Mouse (Mus musculus) heart, postnatal 36 days (tissue): ENCODE results near the gene Pigu. TPM values are rescaled to one million over a fixed set of nuclear protein-coding genes. Genes with fewer than 3 reads are reported as not detected.

ENCODE experiments used
- DNase-seq, 2 experiments: peaks; one replicate each; pipeline ENCODE4 v3.0.0; 2021 to 2022
- intact Hi-C: fragments of 180-260 bp; cut with DNase I; formaldehyde crosslinking; loops from one replicate; pipeline ENCODE4 v1.15.1; 2025
- total RNA-seq, 2 experiments: library from RNA; stranded (reverse); gene quantifications; 2 replicates each; pipeline ENCODE4 v1.2.3; 2021

Pigu gene
- total RNA-seq, 2 experiments from 2014 or later = 26.8 to 28.7 TPM

- intact Hi-C loops = no loop called here
Observed at GRCm38 (mm10) chr2:155293946-155294345, 63.3 kb downstream of the Pigu start.

GRCm38 (mm10) chr2:155293382-155293781 lies 63.8 kb downstream of the Pigu start:
- intact Hi-C loops = no loop called here
- peak; percentile 13 to 30 for DNase-seq

More at GRCm38 (mm10) chr2:155293946-155294345, 63.3 kb downstream of the Pigu start:
- no peak for DNase-seq

DNA sequence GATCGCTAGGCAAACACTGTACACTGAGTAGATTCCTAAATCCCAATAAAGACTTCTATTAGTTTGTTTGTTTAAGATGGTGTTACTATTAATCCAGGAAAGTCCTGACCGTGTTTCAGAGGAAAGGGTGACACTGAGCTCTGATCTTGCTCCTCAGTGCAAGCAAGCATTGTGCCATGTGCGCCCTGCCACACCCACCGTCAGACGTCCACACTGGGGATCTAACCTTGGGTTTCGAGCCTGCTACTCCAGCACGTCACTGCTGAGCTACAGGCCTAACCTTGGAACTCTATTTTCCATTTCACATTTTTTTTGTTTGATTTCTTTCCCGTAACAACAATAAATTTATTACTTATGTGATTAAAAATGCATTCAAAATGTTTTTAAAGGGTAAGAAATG lies 67.2 kb downstream of the Pigu start:
- intact Hi-C loops = no loop called here
- no peak for DNase-seq

DNA sequence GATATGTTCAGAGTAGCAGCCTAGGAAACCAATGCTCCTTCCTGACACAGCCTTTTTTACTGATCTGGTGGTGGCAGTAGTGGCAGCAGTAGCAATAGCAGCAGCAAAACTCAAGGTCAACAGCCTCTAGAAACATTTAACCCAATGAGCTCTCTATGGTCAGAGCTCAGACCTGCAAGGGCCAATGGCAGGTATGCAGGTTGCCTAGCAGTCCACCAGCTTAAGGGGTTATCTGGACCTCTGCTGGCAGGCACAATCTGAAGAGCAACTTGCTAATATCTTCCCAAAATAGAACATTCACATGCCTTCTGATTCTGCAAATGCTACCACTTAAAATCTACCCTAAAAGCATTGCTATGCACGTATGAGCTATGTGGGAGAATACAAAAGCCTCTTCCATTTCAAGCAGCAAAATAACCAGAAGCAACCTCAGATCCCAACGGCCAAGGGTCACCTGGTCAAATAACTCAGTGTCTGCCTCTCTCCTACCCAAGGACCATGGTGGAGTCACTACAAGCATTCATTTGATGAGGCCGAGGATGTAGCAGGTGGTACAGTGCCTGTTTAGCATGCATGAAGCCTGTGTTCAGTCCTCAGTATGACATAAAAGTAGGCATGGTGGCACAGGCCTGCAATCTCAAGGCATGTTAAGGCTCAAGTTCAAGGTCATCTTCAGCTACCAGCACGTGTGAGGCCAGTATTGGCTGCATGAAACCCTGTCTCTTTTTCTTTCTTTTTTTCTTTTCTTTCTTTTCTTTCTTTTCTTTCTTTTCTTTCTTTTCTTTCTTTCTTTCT lies 69.6 kb downstream of the Pigu start:
- intact Hi-C loops = no loop called here
- DNase-seq = no peak

GRCm38 (mm10) chr2:155285744-155286143 lies 71.5 kb downstream of the Pigu start:
- intact Hi-C loops = no loop called here
- DNase-seq = no peak

GRCm38 (mm10) chr2:155284647-155285046 lies 72.6 kb downstream of the Pigu start:
- intact Hi-C loops = no loop called here
- peak; percentile 29 to 41 for DNase-seq

DNA sequence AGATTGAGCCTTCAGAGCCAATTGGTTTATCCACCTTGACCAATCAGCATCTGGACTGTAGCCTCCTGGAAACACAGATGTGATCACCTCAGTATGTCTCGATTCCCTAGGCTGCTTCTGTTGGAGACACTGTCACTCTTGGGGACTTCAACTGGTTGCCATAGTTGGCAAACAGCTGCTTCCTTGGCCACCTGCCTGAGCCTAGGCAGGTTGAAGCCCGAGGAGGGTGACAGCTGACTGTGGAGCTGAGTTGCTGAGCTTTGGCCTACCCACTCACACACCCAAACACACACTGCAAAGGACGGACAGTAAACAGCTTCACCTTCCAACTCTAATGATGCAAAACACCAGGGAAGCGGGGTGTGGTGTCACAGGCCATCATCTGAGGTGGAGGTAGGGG lies 73.4 kb downstream of the Pigu start:
- intact Hi-C loops = no loop called here
- DNase-seq = peak; percentile 49 to 58

GRCm38 (mm10) chr2:155280116-155280515 lies 77.1 kb downstream of the Pigu start:
- intact Hi-C loops = no loop called here
- DNase-seq = no peak

DNA sequence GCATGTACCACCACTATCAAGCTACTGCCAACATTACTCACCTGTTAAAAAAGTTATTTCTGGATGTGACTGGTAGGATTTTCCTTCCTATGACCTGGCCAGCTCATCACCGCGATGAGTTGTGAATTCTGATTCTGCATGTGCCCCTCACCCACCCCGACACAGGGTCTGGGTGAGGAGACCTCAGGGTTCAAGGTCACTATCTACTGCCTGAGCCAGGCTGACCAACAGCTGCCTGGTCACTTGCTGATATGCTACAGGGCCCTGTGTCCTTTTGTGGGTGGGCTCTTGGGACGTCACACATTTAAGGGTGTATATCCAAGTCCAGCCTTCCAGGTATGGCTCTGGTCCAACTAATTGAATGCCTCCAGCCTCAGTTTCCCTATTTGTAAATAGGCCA lies 78.1 kb downstream of the Pigu start:
- intact Hi-C loops = no loop called here
- DNase-seq = no peak

- intact Hi-C loops = no loop called here
- DNase-seq = peak; percentile 58
Observed at GRCm38 (mm10) chr2:155278361-155278760, 78.9 kb downstream of the Pigu start.

DNA sequence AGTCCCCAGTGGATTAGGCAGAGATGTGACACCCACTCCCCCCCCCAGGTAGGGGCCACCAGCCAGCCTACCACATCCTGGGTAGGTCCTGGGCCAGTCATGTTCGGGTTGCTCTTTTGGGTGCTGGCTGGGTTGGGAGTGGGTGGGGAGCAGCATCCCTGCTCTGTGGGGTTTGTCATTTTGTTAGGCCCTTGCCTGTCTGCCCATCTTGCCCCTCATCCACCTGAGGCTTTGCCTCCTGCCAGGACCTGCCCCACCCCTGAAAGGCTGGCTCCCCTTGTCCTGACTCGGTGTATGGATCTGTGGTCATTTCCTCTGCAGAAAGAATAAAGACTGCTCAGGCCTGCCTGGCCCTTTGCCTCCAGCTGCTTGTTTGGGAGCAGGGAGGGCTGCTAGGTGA lies 79.5 kb downstream of the Pigu start:
- DNase-seq = no peak
- intact Hi-C loops = loop anchor here (2.0 kb wide), 1 partner anchor 41 kb away; the partner anchor contains the start of gene Dynlrb1

DNA sequence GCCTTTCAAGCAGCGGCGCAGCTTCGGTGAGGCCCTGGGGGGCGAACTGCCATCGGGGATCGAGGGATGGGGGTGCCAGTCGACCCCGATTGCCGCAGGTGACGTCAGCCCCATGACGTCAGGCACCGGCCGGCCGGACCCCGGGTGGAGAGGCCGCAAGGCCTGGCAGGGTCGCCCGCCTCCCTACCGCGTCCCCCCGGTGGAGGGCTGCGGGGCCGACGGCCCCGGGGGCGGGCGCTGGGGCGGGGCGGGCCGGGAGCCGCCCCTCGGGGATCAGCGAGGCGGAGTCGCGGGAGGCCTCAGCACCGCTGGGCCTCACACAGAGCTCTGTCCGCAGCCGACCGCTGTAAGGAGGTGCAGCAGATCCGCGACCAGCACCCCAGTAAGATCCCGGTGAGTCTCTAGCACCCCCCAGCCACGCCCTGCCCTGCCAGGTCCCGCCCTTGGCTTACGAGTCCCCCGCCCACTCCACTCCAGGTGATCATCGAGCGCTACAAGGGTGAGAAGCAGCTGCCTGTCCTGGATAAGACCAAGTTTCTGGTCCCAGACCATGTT lies 80.5 kb downstream of the Pigu start:
- intact Hi-C loops = loop anchor here (1.0 to 2.0 kb wide), 2 partner anchors 40 to 105 kb away; partner anchors contain the start of genes Dynlrb1 and Trp53inp2
- no peak for DNase-seq

DNA sequence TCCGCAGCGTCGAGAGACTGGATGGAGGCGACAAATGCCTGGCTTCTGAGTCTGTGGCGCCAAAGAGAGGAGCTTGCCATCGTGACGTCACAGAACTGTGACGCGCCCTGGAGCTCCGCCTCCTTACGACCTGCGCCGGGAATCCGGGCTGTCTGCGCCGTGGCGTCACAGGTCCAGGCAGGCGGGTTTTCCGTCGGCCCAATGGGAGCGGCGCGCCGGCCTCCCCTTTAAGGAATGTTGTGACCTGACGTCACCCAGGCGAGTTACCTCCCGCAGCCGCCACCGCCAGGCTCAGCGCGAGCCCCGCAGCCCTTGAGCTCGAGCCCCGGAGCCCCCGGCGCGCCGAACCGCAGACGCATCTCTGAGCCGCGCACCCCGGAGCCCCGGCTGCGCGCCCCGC lies 81.0 kb downstream of the Pigu start, which contains the start of gene Map1lc3a:
Map1lc3a (plus strand) TSS at position 103 of the 400 bp plus-strand sequence.
- intact Hi-C loops = loop anchor here (1.0 to 2.0 kb wide), 2 partner anchors 39 to 105 kb away; partner anchors contain the start of genes Dynlrb1 and Trp53inp2

DNA sequence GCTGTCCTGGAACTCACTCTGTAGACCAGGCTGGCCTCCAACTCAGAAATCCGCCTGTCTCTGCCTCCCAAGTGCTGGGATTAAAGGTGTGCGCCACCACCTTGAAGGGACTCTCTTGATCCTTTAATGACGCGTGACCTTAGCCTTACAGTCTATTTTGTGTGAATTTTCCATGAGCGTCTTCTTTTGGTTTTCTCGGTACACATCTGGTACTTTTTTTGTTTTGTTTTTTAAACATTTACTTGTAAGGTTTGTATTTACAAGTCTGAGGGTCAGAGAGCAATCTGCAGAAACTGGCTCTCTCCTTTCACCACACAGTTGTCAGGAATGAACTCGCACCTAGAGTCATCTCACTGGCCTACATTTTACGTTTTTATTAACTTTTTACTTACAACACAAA lies 83.6 kb downstream of the Pigu start:
- DNase-seq = no peak
- intact Hi-C loops = no loop called here

More for the DNA sequence above, 81.0 kb downstream of the Pigu start, which contains the start of gene Map1lc3a:
- DNase-seq = peak; percentile 96 to 97

GRCm38 (mm10) chr2:155272396-155273170 lies 84.6 kb downstream of the Pigu start:
- DNase-seq = no peak
- intact Hi-C loops = no loop called here

DNA sequence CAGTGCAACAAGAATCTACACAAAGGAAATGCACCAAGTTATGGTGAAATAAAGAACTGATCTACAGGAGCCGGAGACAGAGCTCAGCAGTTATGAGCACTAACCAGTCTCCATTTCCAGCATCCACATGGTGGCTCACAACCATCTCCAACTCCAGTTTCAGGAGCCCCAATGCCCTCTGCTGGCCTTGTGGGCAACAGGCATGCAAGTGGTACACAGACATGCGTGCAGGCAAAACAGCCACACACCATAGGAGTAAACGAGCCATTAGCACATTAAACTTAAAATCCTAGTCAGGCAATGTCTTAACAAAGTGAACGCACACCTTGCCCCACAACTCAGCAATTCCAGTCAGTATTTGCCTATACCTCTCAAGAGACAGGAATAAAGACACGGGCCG lies 85.3 kb downstream of the Pigu start:
- intact Hi-C loops = no loop called here
- DNase-seq = no peak

DNA sequence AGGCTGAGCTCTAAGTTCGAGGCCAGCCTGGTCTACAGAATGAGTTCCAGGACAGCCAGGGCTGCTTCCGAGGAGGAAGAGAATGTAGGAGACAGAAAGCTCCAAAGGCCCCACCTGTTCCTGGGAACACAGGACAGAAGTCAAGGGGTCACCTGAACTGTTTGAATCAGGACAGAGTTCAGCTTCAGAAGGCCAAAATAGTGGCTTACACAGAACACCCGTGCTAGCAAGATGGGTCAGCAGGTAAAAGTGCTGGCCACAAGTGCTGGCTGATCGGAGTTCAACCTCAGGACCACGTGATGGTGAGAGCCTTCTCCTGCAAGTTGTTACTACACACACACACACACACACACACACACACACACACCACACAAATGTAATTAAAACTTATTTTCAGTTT lies 90.3 kb downstream of the Pigu start:
- no peak for DNase-seq
- intact Hi-C loops = no loop called here

GRCm38 (mm10) chr2:155265526-155265925 lies 91.7 kb downstream of the Pigu start:
- no peak for DNase-seq
- intact Hi-C loops = no loop called here

DNA sequence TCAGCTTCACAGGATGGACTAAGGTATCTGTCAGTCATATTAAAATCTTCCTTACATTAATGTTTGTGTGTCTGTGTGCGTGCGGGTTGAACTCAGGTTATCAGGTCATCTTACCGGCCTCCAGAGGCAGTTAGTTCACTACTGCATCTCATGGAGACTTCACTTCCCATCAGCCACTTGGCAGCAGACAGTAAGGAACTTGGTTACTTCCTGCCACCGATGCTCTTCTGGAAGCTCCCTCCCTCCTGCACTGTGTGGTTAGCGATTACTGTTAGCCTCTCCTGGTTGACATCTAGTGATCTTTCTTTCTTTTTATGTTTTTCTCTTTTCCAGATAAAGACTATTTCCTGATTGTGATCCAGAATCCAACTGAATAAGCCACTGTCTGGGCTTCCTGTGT lies 107.6 kb downstream of the Pigu start:
- intact Hi-C loops = no loop called here
- no peak for DNase-seq

DNA sequence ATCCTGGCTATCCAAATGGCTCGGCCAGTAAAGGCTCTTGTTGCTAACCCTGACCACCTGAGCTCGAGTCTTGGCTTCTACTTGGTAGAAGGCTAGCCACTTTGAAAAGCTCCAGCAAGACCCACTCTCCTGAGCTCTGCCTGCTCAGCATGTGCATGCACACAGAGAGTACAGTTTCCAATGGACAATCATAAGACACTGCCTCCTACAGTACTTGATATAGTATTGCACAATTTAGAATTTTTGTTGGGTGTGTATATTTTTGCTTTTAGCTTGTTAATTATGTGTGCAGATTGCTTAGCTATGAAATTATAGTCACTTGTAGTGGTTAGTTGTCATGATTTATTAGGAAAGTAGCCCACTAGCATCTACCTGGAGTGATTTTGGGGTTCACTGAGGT lies 108.5 kb downstream of the Pigu start:
- no peak for DNase-seq
- intact Hi-C loops = no loop called here

- DNase-seq = no peak
- intact Hi-C loops = no loop called here
Observed at GRCm38 (mm10) chr2:155248206-155248605, 109.0 kb downstream of the Pigu start.
